Mouse (Mus musculus) erythroblast, embryonic 14.5 days (primary cell): Measurements from ENCODE around the gene Pla2g15. TPM values are rescaled to one million over a fixed set of nuclear protein-coding genes. Genes with fewer than 3 reads are reported as not detected.
A peak's percentile ranks its signal among the peaks of the same experiment; 100 is the strongest.

Experiments
- H3K27me3 ChIP-seq: 2 replicates; pipeline ENCODE4 v1.6.1; 2012; ENCODE audit warnings: inconsistent platforms; ENCODE audit not compliant: control insufficient read depth
- H3K36me3 ChIP-seq: 2 replicates; pipeline ENCODE4 v1.6.1; 2012; ENCODE audit warnings: mild to moderate bottlenecking, inconsistent platforms; ENCODE audit not compliant: control insufficient read depth
- H3K4me1 ChIP-seq: 2 replicates; pipeline ENCODE4 v1.6.1; 2012; ENCODE audit warnings: inconsistent platforms; ENCODE audit not compliant: control insufficient read depth
- H3K4me3 ChIP-seq: replicated peaks from 2 replicates; pipeline ENCODE3; 2012; ENCODE audit warnings: moderate library complexity, mild to moderate bottlenecking, inconsistent platforms
- H3K9me3 ChIP-seq: 2 replicates; pipeline ENCODE4 v1.6.1; 2012; ENCODE audit warnings: low read length, inconsistent platforms, mixed read lengths; ENCODE audit not compliant: control insufficient read depth
- GATA1 ChIP-seq: IDR thresholded peaks from 2 replicates; pipeline ENCODE4 v1.6.1; 2012; ENCODE audit warnings: low read length, inconsistent platforms, mixed read lengths
- TAL1 ChIP-seq: IDR thresholded peaks from 3 replicates; pipeline ENCODE4 v1.6.1; 2012; ENCODE audit warnings: low read length, inconsistent platforms, mixed read lengths
- polyA plus RNA-seq: library from polyadenylated mRNA; stranded (reverse); fragments of >175 nt; gene quantifications from 2 replicates; pipeline ENCODE4 v1.2.3, GENCODE M21; 2012

The Pla2g15 gene
- polyA plus RNA-seq, 1 experiment, result 0.11 TPM

- TF ChIP-seq GATA1, result no peak
- no peak for TF ChIP-seq TAL1
- Histone ChIP-seq H3K27me3 (no peaks in the 10 kb centered on the region), H3K4me1 (peaks cover 45% of the 10 kb centered on the region), H3K9me3 (no peaks in the 10 kb centered on the region), H3K4me3 (no peak overlapping the region), H3K36me3 (peaks cover 2% of the 10 kb centered on the region; the same call in 1 of the 2 replicates)
Measured at GRCm38 (mm10) chr8:106152876-106153275, 2.7 kb downstream of the Pla2g15 start.

- Histone ChIP-seq H3K27me3 (no peaks in the 10 kb centered on the region), H3K4me1 (peaks cover 16% of the 10 kb centered on the region), H3K4me3 (no peak overlapping the region), H3K9me3 (no peaks in the 10 kb centered on the region), H3K36me3 (peaks cover 12% of the 10 kb centered on the region)
- TF ChIP-seq GATA1 (no peak), TAL1 (no peak)
Measured at GRCm38 (mm10) chr8:106157419-106157818, 7.2 kb downstream of the Pla2g15 start.

- no peaks in the 10 kb centered on the region for H3K27me3 ChIP-seq
- no peak overlapping the region for H3K4me3 ChIP-seq
- TF ChIP-seq GATA1 (no peak), TAL1 (no peak)
- peaks cover 7% of the 10 kb centered on the region for H3K4me1 ChIP-seq
- peaks cover 21% of the 10 kb centered on the region for H3K36me3 ChIP-seq
- no peaks in the 10 kb centered on the region for H3K9me3 ChIP-seq
Measured at GRCm38 (mm10) chr8:106158381-106158780, 8.2 kb downstream of the Pla2g15 start.

GRCm38 (mm10) chr8:106159876-106160275 is 9.7 kb downstream of the Pla2g15 start:
- H3K27me3 ChIP-seq, result no peaks in the 10 kb centered on the region
- peaks cover 2% of the 10 kb centered on the region; the same call in 1 of the 2 replicates for H3K4me1 ChIP-seq
- no peak overlapping the region for H3K4me3 ChIP-seq
- no peaks in the 10 kb centered on the region for H3K9me3 ChIP-seq
- TF ChIP-seq TAL1, result no peak
- no peak for TF ChIP-seq GATA1
- H3K36me3 ChIP-seq, result peaks cover 24% of the 10 kb centered on the region

- H3K9me3 ChIP-seq, result no peaks in the 10 kb centered on the region
- peaks cover 22% of the 10 kb centered on the region for H3K36me3 ChIP-seq
- TF ChIP-seq GATA1 (no peak), TAL1 (no peak)
- no peak overlapping the region for H3K4me3 ChIP-seq
- H3K4me1 ChIP-seq, result peaks cover 3% of the 10 kb centered on the region
- H3K27me3 ChIP-seq, result peaks cover 17% of the 10 kb centered on the region
Measured at GRCm38 (mm10) chr8:106163251-106163650, 13.1 kb downstream of the Pla2g15 start.

GRCm38 (mm10) chr8:106165460-106165859 is 15.3 kb downstream of the Pla2g15 start:
- H3K4me3 ChIP-seq, result no peak overlapping the region
- H3K9me3 ChIP-seq, result no peaks in the 10 kb centered on the region
- peaks cover 36% of the 10 kb centered on the region for H3K27me3 ChIP-seq
- TF ChIP-seq GATA1 (no peak), TAL1 (no peak)
- peaks cover 22% of the 10 kb centered on the region for H3K4me1 ChIP-seq
- H3K36me3 ChIP-seq, result peaks cover 22% of the 10 kb centered on the region

- H3K4me1 ChIP-seq, result peaks cover 22% of the 10 kb centered on the region
- H3K9me3 ChIP-seq, result no peaks in the 10 kb centered on the region
- H3K27me3 ChIP-seq, result peaks cover 36% of the 10 kb centered on the region
- TF ChIP-seq GATA1 (no peak), TAL1 (no peak)
- peak within 1 kb of the TSS; percentile 82 for H3K4me3 ChIP-seq
- H3K36me3 ChIP-seq, result peaks cover 3% of the 10 kb centered on the region
Measured at GRCm38 (mm10) chr8:106168356-106169016, 18.3 kb downstream of the Pla2g15 start, which contains the start of gene Slc7a6. Gene Slc7a6 (plus strand): TSS chr8:106168857.

- Histone ChIP-seq H3K36me3 (no peaks in the 10 kb centered on the region), H3K27me3 (peaks cover 36% of the 10 kb centered on the region), H3K4me1 (peaks cover 22% of the 10 kb centered on the region), H3K9me3 (no peaks in the 10 kb centered on the region), H3K4me3 (peak overlapping the region; percentile 82)
- TF ChIP-seq TAL1 (no peak), GATA1 (no peak)
Measured at GRCm38 (mm10) chr8:106169017-106169933, 19.1 kb downstream of the Pla2g15 start.

GRCm38 (mm10) chr8:106169934-106170480 is 19.8 kb downstream of the Pla2g15 start:
- H3K27me3 ChIP-seq, result peaks cover 36% of the 10 kb centered on the region
- H3K4me1 ChIP-seq, result peaks cover 22% of the 10 kb centered on the region
- H3K4me3 ChIP-seq, result peak overlapping the region; percentile 82
- no peaks in the 10 kb centered on the region for H3K9me3 ChIP-seq
- no peaks in the 10 kb centered on the region for H3K36me3 ChIP-seq
- TF ChIP-seq GATA1, result no peak
- no peak for TF ChIP-seq TAL1
